Mouse (Mus musculus) embryonic facial prominence, embryonic 15.5 days (tissue): ENCODE data around the gene Sf3a3. TPM values are rescaled to one million over a fixed set of nuclear protein-coding genes. Genes with fewer than 3 reads are reported as not detected.
"Not testable (repeated sequence)": the region's sequence is repeated elsewhere in the genome, so short reads cannot be mapped to it uniquely, and the experiment has no call there.

ENCODE experiments used
- ATAC-seq: fragments of 200-750 bp; cut with Nextera tagmentation; 2 replicates; pipeline ENCODE4 v1.8.0; 2017; ENCODE audit warnings: low read depth, moderate TSS enrichment; ENCODE audit not compliant: insufficient number of reproducible peaks, low FRiP score, low TSS enrichment
- H3K27ac ChIP-seq: fragments of 300-500 bp; sonication (generic); replicated peaks from 2 replicates; pipeline ENCODE4 v1.5.1; 2015; ENCODE audit warnings: mild to moderate bottlenecking, inconsistent platforms
- H3K27me3 ChIP-seq: fragments of 300-500 bp; sonication (generic); 2 replicates; pipeline ENCODE4 v1.6.1; 2015; ENCODE audit warnings: inconsistent platforms
- H3K36me3 ChIP-seq: fragments of 300-500 bp; sonication (generic); 2 replicates; pipeline ENCODE4 v1.6.1; 2015; ENCODE audit warnings: mild to moderate bottlenecking, inconsistent platforms
- H3K4me1 ChIP-seq: fragments of 300-500 bp; sonication (generic); 2 replicates; pipeline ENCODE4 v1.6.1; 2015; ENCODE audit warnings: inconsistent platforms
- H3K4me2 ChIP-seq: fragments of 300-500 bp; sonication (generic); replicated peaks from 2 replicates; pipeline ENCODE4 v1.6.1; 2015; ENCODE audit warnings: mild to moderate bottlenecking, inconsistent platforms
- H3K4me3 ChIP-seq: fragments of 300-500 bp; sonication (generic); replicated peaks from 2 replicates; pipeline ENCODE4 v1.5.1; 2015; ENCODE audit warnings: mild to moderate bottlenecking, inconsistent platforms
- H3K9ac ChIP-seq: fragments of 300-500 bp; sonication (generic); 2 replicates; pipeline ENCODE4 v1.6.1; 2015; ENCODE audit warnings: inconsistent platforms
- H3K9me3 ChIP-seq: fragments of 300-500 bp; sonication (generic); replicated peaks from 2 replicates; pipeline ENCODE4 v1.6.1; 2016; ENCODE audit warnings: inconsistent platforms
- WGBS: fragments of 180-500 bp; shearing (Covaris S2); methylation state at CpG from one replicate; pipeline ENCODE4 v1.1.7; 2015; 5-methylcytosine and 5-hydroxymethylcytosine counted together
- polyA plus RNA-seq: library from polyadenylated mRNA; unstranded; fragments of >200 nt; fragmentation: Nextera tagmentation; extraction: Ambion mirVana; gene quantifications from 2 replicates; pipeline ENCODE4 v1.2.1, GENCODE M21; 2015

The Sf3a3 gene
- polyA plus RNA-seq, 1 experiment from 2014 or later = 141 TPM

GRCm38 (mm10) chr4:124701052-124701845 lies 13.3 kb upstream of the Sf3a3 start:
- no peaks in the 10 kb centered on the region for H3K27me3 ChIP-seq
- H3K9me3 ChIP-seq = no peaks in the 10 kb centered on the region
- peak overlapping the region; percentile 87 for H3K4me3 ChIP-seq
- peak; percentile 16 for ATAC-seq
- peak overlapping the region; percentile 87 for H3K9ac ChIP-seq
- peak overlapping the region; percentile 97 for H3K27ac ChIP-seq
- WGBS = 1% methylated on average over 22 of the region's 22 CpGs
- H3K36me3 ChIP-seq = peaks cover 5% of the 10 kb centered on the region; the same call in 1 of the 2 replicates
- H3K4me2 ChIP-seq = peak overlapping the region; percentile 81
- H3K4me1 ChIP-seq = peaks cover 56% of the 10 kb centered on the region

- H3K9ac ChIP-seq = peak overlapping the region; percentile 87; the same call in 1 of the 2 replicates
- H3K4me1 ChIP-seq = peaks cover 56% of the 10 kb centered on the region
- peak overlapping the region; percentile 97 for H3K27ac ChIP-seq
- no peaks in the 10 kb centered on the region for H3K9me3 ChIP-seq
- H3K4me2 ChIP-seq = peak overlapping the region; percentile 81
- ATAC-seq = no peak
- WGBS = 25% methylated on average over 5 of the region's 5 CpGs
- H3K36me3 ChIP-seq = peaks cover 10% of the 10 kb centered on the region; the same call in 1 of the 2 replicates
- H3K27me3 ChIP-seq = no peaks in the 10 kb centered on the region
- H3K4me3 ChIP-seq = peak overlapping the region; percentile 87
These were observed 12.7 kb upstream of the Sf3a3 start for GRCm38 (mm10) chr4:124701916-124702315.

GRCm38 (mm10) chr4:124703406-124703805 lies 11.2 kb upstream of the Sf3a3 start:
- Histone ChIP-seq H3K9me3 (no peaks in the 10 kb centered on the region), H3K27me3 (no peaks in the 10 kb centered on the region), H3K36me3 (peaks cover 16% of the 10 kb centered on the region), H3K27ac (peak overlapping the region; percentile 89), H3K4me3 (peak overlapping the region; percentile 15), H3K4me1 (peaks cover 69% of the 10 kb centered on the region), H3K4me2 (peak overlapping the region; percentile 81), H3K9ac (no peak overlapping the region)
- no peak for ATAC-seq
- WGBS = 39% methylated on average over 2 of the region's 2 CpGs

GRCm38 (mm10) chr4:124703881-124704796 lies 10.4 kb upstream of the Sf3a3 start:
- H3K27ac ChIP-seq = peak overlapping the region; percentile 89
- no peak for ATAC-seq
- no peaks in the 10 kb centered on the region for H3K27me3 ChIP-seq
- peak overlapping the region; percentile 10; the same call in 1 of the 2 replicates for H3K9ac ChIP-seq
- peak overlapping the region; percentile 81 for H3K4me2 ChIP-seq
- H3K4me1 ChIP-seq = peaks cover 76% of the 10 kb centered on the region
- WGBS = 4% methylated on average over 6 of the region's 6 CpGs
- H3K9me3 ChIP-seq = no peaks in the 10 kb centered on the region
- H3K36me3 ChIP-seq = peaks cover 16% of the 10 kb centered on the region
- peak overlapping the region; percentile 15 for H3K4me3 ChIP-seq

GRCm38 (mm10) chr4:124704797-124705474 lies 9.6 kb upstream of the Sf3a3 start:
- no peak for ATAC-seq
- H3K9me3 ChIP-seq = no peaks in the 10 kb centered on the region
- WGBS = 16% methylated on average over 11 of the region's 11 CpGs
- H3K4me2 ChIP-seq = peak overlapping the region; percentile 81
- H3K36me3 ChIP-seq = peaks cover 16% of the 10 kb centered on the region
- peak overlapping the region; percentile 10; the same call in 1 of the 2 replicates for H3K9ac ChIP-seq
- H3K4me3 ChIP-seq = peak overlapping the region; percentile 15
- H3K27ac ChIP-seq = peak overlapping the region; percentile 89
- H3K4me1 ChIP-seq = peaks cover 76% of the 10 kb centered on the region
- no peaks in the 10 kb centered on the region for H3K27me3 ChIP-seq

- ATAC-seq = no peak
- Histone ChIP-seq H3K4me3 (no peak overlapping the region), H3K9me3 (no peaks in the 10 kb centered on the region), H3K4me2 (no peak overlapping the region), H3K4me1 (peaks cover 79% of the 10 kb centered on the region), H3K36me3 (peaks cover 16% of the 10 kb centered on the region), H3K9ac (no peak overlapping the region), H3K27ac (peak overlapping the region; percentile 89; the same call in 1 of the 2 replicates), H3K27me3 (no peaks in the 10 kb centered on the region)
- 79% methylated on average over 23 of the region's 23 CpGs for WGBS
These were observed 8.8 kb upstream of the Sf3a3 start for GRCm38 (mm10) chr4:124705661-124706269.

- H3K27ac ChIP-seq = peak overlapping the region; percentile 96
- not testable (repeated sequence) for H3K9me3 ChIP-seq, H3K9ac ChIP-seq, H3K4me2 ChIP-seq, H3K4me3 ChIP-seq, H3K27me3 ChIP-seq, ATAC-seq
- peaks cover 16% of the 10 kb centered on the region for H3K36me3 ChIP-seq
- WGBS = 81% methylated on average over 25 of the region's 25 CpGs
- H3K4me1 ChIP-seq = peaks cover 72% of the 10 kb centered on the region
These were observed 7.0 kb upstream of the Sf3a3 start for GRCm38 (mm10) chr4:124707381-124708199.

GRCm38 (mm10) chr4:124708200-124708517 lies 6.4 kb upstream of the Sf3a3 start:
- ATAC-seq, H3K9ac ChIP-seq, H3K9me3 ChIP-seq, H3K27me3 ChIP-seq: not testable (repeated sequence)
- peak overlapping the region; percentile 96 for H3K27ac ChIP-seq
- H3K4me3 ChIP-seq = peak overlapping the region; percentile 36
- peaks cover 70% of the 10 kb centered on the region for H3K4me1 ChIP-seq
- peak overlapping the region; percentile 52 for H3K4me2 ChIP-seq
- 13% methylated on average over 1 of the region's 1 CpGs for WGBS
- H3K36me3 ChIP-seq = peaks cover 16% of the 10 kb centered on the region

- Histone ChIP-seq H3K9ac (0 out of 2 replicates have a peak overlapping the region, but pooled peaks have one; percentile 15), H3K4me1 (peaks cover 64% of the 10 kb centered on the region), H3K36me3 (peaks cover 16% of the 10 kb centered on the region), H3K4me3 (peak overlapping the region; percentile 36), H3K9me3 (no peaks in the 10 kb centered on the region), H3K27me3 (no peaks in the 10 kb centered on the region), H3K4me2 (peak overlapping the region; percentile 52), H3K27ac (peak overlapping the region; percentile 96)
- peak; percentile 91 for ATAC-seq
- under 1% methylated on average over 41 of the region's 41 CpGs for WGBS
These were observed 5.8 kb upstream of the Sf3a3 start for GRCm38 (mm10) chr4:124708518-124709477.
